Mouse (Mus musculus) hindbrain, postnatal 0 days (tissue): ENCODE data around the gene Magea6. TPM values are rescaled to one million over a fixed set of nuclear protein-coding genes. Genes with fewer than 3 reads are reported as not detected.
"Not testable (repeated sequence)": the region's sequence is repeated elsewhere in the genome, so short reads cannot be mapped to it uniquely, and the experiment has no call there.

Source experiments
- ATAC-seq: fragments of 200-750 bp; cut with Nextera tagmentation; 2 replicates; pipeline ENCODE4 v1.8.0; 2017; ENCODE audit warnings: mild to moderate bottlenecking, moderate TSS enrichment, moderate library complexity
- DNase-seq: peaks from one replicate; pipeline ENCODE4 v3.0.0-alpha.2; 2015; ENCODE audit warnings: low spot score
- H3K27ac ChIP-seq: fragments of 300-500 bp; sonication (generic); 2 replicates; pipeline ENCODE4 v1.5.1; 2014; ENCODE audit warnings: mild to moderate bottlenecking
- H3K27me3 ChIP-seq: fragments of 300-500 bp; sonication (generic); 2 replicates; pipeline ENCODE4 v1.6.1; 2014; ENCODE audit warnings: low read length, mixed read lengths; ENCODE audit not compliant: insufficient read depth
- H3K36me3 ChIP-seq: fragments of 300-500 bp; sonication (generic); 2 replicates; pipeline ENCODE4 v1.6.1; 2014; ENCODE audit warnings: low read length, mixed read lengths; ENCODE audit not compliant: insufficient read depth
- H3K4me1 ChIP-seq: fragments of 300-500 bp; sonication (generic); 2 replicates; pipeline ENCODE4 v1.6.1; 2014; ENCODE audit warnings: antibody characterized with exemption, low read length, mixed read lengths; ENCODE audit not compliant: insufficient read depth
- H3K4me2 ChIP-seq: fragments of 300-500 bp; sonication (generic); 2 replicates; pipeline ENCODE4 v1.6.1; 2014; ENCODE audit warnings: low read depth, mild to moderate bottlenecking, low read length, moderate library complexity, mixed read lengths
- H3K4me3 ChIP-seq: fragments of 300-500 bp; sonication (generic); 2 replicates; pipeline ENCODE4 v1.5.1; 2014; ENCODE audit warnings: low read length
- H3K9ac ChIP-seq: fragments of 300-500 bp; sonication (generic); replicated peaks from 2 replicates; pipeline ENCODE4 v1.6.1; 2014; ENCODE audit warnings: mild to moderate bottlenecking, low read length, moderate library complexity, mixed read lengths
- H3K9me3 ChIP-seq: fragments of 300-500 bp; sonication (generic); 2 replicates; pipeline ENCODE4 v1.6.1; 2016; ENCODE audit warnings: low read length, mixed read lengths
- WGBS: fragments of 180-500 bp; shearing (Covaris S2); extraction: QIAGEN DNeasy Blood & Tissue Kit; methylation state at CpG from one replicate; pipeline ENCODE4 v1.1.7; 2014; 5-methylcytosine and 5-hydroxymethylcytosine counted together
- polyA plus RNA-seq: library from polyadenylated mRNA; unstranded; fragments of >200 nt; fragmentation: Nextera tagmentation; extraction: Ambion mirVana; gene quantifications from 2 replicates; pipeline ENCODE4 v1.2.1, GENCODE M21; 2015
- total RNA-seq: library from RNA; depleted of rRNA; stranded (reverse); fragments of >200 nt; gene quantifications from 2 replicates; pipeline ENCODE4 v1.2.3, GENCODE M21; 2014; rRNA removed

Gene Magea6
- not detected in 2 replicates for total RNA-seq
- polyA plus RNA-seq: not detected in 2 replicates

DNA sequence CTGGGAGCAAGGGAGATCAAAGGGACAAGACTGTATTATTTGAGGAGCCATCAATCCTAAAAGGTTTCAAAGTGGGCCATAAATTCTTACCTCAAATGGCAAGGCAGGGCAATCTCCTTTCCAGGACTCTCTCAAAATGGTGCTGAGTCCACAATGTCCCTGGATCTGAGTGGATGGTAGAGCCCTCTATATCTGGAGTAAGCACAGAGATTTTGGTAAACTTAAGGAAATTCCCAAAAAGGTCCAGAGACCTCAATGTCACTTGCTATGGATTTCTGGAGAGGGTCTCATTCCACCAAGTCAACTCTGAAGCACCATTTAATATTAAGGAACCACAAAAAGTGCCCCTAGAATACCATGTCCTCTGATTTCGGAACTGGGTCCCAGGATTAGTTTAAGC, at the start of gene Magea6:
Gene Magea6, minus strand, starts transcription at position 101 of the 400 bp plus-strand sequence.
- not testable (repeated sequence) for H3K36me3 ChIP-seq, H3K27ac ChIP-seq, ATAC-seq, H3K27me3 ChIP-seq, H3K4me1 ChIP-seq, H3K9ac ChIP-seq, H3K4me3 ChIP-seq, DNase-seq, H3K9me3 ChIP-seq, H3K4me2 ChIP-seq
- WGBS: 65% methylated on average over 1 of the region's 1 CpGs

DNA sequence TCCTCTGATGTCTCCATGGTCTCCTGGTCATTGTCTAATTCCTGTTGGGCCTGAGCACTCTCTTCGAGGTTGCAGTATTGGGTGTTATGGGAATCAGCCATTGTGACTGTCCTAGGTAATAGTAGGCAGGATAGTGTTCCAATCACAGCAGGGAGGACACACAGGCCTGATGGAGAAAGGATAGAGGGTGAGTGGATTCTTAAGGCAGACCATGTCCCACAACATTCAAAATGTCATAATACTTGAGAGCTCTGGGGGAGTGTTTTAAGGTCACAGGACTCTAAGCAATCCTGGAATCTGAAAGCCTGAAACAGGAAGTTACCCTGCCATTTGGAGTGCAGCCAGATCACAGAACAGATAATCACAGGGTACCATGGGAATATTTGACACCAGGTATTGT, 13.6 kb upstream of the Magea6 start, which contains the start of gene Magea3:
Gene Magea3, minus strand, starts transcription at position 101 of the 400 bp plus-strand sequence.
- not testable (repeated sequence) for DNase-seq, H3K4me2 ChIP-seq, H3K27me3 ChIP-seq, H3K9me3 ChIP-seq, H3K4me1 ChIP-seq, ATAC-seq, H3K9ac ChIP-seq, H3K27ac ChIP-seq, H3K4me3 ChIP-seq, H3K36me3 ChIP-seq
- 53% methylated on average over 1 of the region's 1 CpGs for WGBS

DNA sequence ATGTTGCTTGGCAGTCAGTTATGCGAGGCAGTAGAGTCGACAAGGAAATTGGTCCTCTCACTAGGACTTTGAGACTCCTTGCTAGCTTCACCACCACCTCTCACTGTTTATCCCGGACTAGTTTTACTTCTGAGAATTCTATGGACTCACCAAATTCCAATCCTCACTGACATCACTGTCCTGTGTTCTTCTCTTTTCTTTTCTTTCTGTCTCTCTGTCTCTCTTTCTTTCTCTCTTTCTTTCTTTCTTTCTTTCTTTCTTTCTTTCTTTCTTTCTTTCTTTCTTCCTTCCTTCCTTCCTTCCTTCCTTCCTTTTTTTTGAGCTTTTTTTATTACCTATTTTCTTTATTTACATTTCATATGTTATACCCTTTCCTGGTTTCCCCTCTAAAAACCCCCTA, 45.6 kb downstream of the Magea6 start, which contains the start of gene Cldn34b1:
Gene Cldn34b1, minus strand, starts transcription at position 101 of the 400 bp plus-strand sequence.
- not testable (repeated sequence) for H3K27ac ChIP-seq, H3K27me3 ChIP-seq, H3K36me3 ChIP-seq, H3K9me3 ChIP-seq, ATAC-seq, H3K4me3 ChIP-seq, H3K4me1 ChIP-seq, H3K9ac ChIP-seq, DNase-seq, H3K4me2 ChIP-seq
- WGBS: 83% methylated on average over 3 of the region's 3 CpGs

Other genes with a start within 250 kb of the Magea6 start
- not detected in 2 replicates for gene Cldn34b1, start 45.7 kb downstream of the Magea6 start, total RNA-seq
- gene Cldn34b1, start 45.7 kb downstream of the Magea6 start, polyA plus RNA-seq: not detected in 2 replicates
- gene Magea3, start 13.5 kb upstream of the Magea6 start, total RNA-seq: not detected in 2 replicates
- gene Magea3, start 13.5 kb upstream of the Magea6 start, polyA plus RNA-seq: not detected in 2 replicates
- gene Magea8, start 59.9 kb upstream of the Magea6 start, total RNA-seq: not detected in 2 replicates
- not detected in 2 replicates for gene Magea8, start 59.9 kb upstream of the Magea6 start, polyA plus RNA-seq
- gene Magea5, start 127.2 kb upstream of the Magea6 start, total RNA-seq: not detected in 2 replicates
- gene Magea5, start 127.2 kb upstream of the Magea6 start, polyA plus RNA-seq: not detected in 2 replicates
- not detected in 2 replicates for gene Magea1, start 153.8 kb upstream of the Magea6 start, total RNA-seq
- not detected in 2 replicates for gene Magea1, start 153.8 kb upstream of the Magea6 start, polyA plus RNA-seq
- gene Magea2, start 157.7 kb upstream of the Magea6 start, total RNA-seq: not detected in 2 replicates
- gene Magea2, start 157.7 kb upstream of the Magea6 start, polyA plus RNA-seq: not detected in 2 replicates
- not detected in 2 replicates for gene Cldn34b2, start 192.4 kb upstream of the Magea6 start, total RNA-seq
- gene Cldn34b2, start 192.4 kb upstream of the Magea6 start, polyA plus RNA-seq: not detected in 2 replicates